ENCODE assay signal across 8 mouse cellular contexts in genomic region chr14:121800962-121801361, GRCm38 (mm10). TPM values are rescaled to one million over a fixed set of nuclear protein-coding genes. Genes with fewer than 3 reads are reported as not detected.
A peak's percentile ranks its signal among the peaks of the same experiment; 100 is the strongest.
DNase-seq lines count a peak whose midpoint lies in the region; ATAC-seq and TF ChIP-seq lines count a peak whose summit lies in the region.
"Had no signal": no experiment of that assay in that cellular context is flagged by ENCODE, and none has a peak within 500 bp of the region (broad histone marks: within the 10 kb centered on the region; RNA-seq: fewer than 3 reads in every experiment).

No protein-coding gene starts in this region.

- 12% methylated on average over 2 of the region's 2 CpGs for WGBS in embryonic facial prominence, embryonic 14.5 days
- 21% methylated on average over 2 of the region's 2 CpGs for WGBS in hindbrain, embryonic 12.5 days

- no peak overlapping the region for H3K4me2 ChIP-seq in embryonic facial prominence, embryonic 14.5 days (ENCODE audit: low read depth, low read length)
- no peak overlapping the region for H3K4me2 ChIP-seq in hindbrain, embryonic 12.5 days (replicated peaks)
- H3K4me2 ChIP-seq: embryonic facial prominence, embryonic 13.5 days had no signal

- no peak overlapping the region for H3K4me3 ChIP-seq in left cerebral cortex, adult 2 months
- no peak overlapping the region for H3K4me3 ChIP-seq in embryonic facial prominence, embryonic 14.5 days (ENCODE audit: low read depth, low read length)
- no peak overlapping the region for H3K4me3 ChIP-seq in hindbrain, embryonic 12.5 days
- H3K4me3 ChIP-seq: embryonic facial prominence, embryonic 13.5 days had no signal

- H3K36me3 ChIP-seq in embryonic facial prominence, embryonic 14.5 days (ENCODE audit: control insufficient read depth, insufficient read depth, low read length), result no peaks in the 10 kb centered on the region
- H3K36me3 ChIP-seq in hindbrain, embryonic 12.5 days, result no peaks in the 10 kb centered on the region
- H3K36me3 ChIP-seq: embryonic facial prominence, embryonic 13.5 days had no signal

- intact Hi-C loops in left cerebral cortex, adult 2 months (cut with DNase I), result no loop called here

- H3K9ac ChIP-seq in embryonic facial prominence, embryonic 14.5 days (ENCODE audit: low read depth, low read length), result no peak overlapping the region
- no peak overlapping the region for H3K9ac ChIP-seq in hindbrain, embryonic 12.5 days
- H3K9ac ChIP-seq: embryonic facial prominence, embryonic 13.5 days had no signal

- H3K4me1 ChIP-seq in embryonic facial prominence, embryonic 14.5 days (ENCODE audit: control insufficient read depth, insufficient read depth, low read length), result peaks cover 5% of the 10 kb centered on the region; the same call in 1 of the 2 replicates
- H3K4me1 ChIP-seq in hindbrain, embryonic 12.5 days, result peaks cover 8% of the 10 kb centered on the region

- ATAC-seq in embryonic facial prominence, embryonic 14.5 days (ENCODE audit: low read depth), result no peak
- ATAC-seq in hindbrain, embryonic 12.5 days (ENCODE audit: low FRiP score), result no peak

- no peak overlapping the region for H3K27ac ChIP-seq in left cerebral cortex, adult 2 months
- H3K27ac ChIP-seq in embryonic facial prominence, embryonic 14.5 days (replicated peaks; ENCODE audit: low read depth, low read length), result no peak overlapping the region
- no peak overlapping the region for H3K27ac ChIP-seq in hindbrain, embryonic 12.5 days
- H3K27ac ChIP-seq: embryonic facial prominence, embryonic 13.5 days had no signal

- H3K9me3 ChIP-seq in embryonic facial prominence, embryonic 14.5 days (ENCODE audit: control insufficient read depth, low read length), result no peaks in the 10 kb centered on the region
- no peaks in the 10 kb centered on the region for H3K9me3 ChIP-seq in hindbrain, embryonic 12.5 days (replicated peaks)
- H3K9me3 ChIP-seq: embryonic facial prominence, embryonic 13.5 days had no signal

- no peak for DNase-seq in left cerebral cortex, adult 2 months (ENCODE audit: extremely low spot score in 1 of 2, low spot score in 2 of 2)
- DNase-seq in left cerebral cortex, adult 18-20 months (ENCODE audit: low spot score in 2 of 2), result no peak
- peak; percentile 44 for DNase-seq in T-cell, adult 2 months (ENCODE audit: low spot score)
- peak; percentile 23 for DNase-seq in embryonic facial prominence, embryonic 14.5 days (ENCODE audit: low spot score)
- DNase-seq in thymus, adult 18-20 months, result peak; percentile 21 to 34
- no peak for DNase-seq in gastrocnemius, postnatal 25 days

- TF ChIP-seq CTCF in left cerebral cortex, adult 2 months (IDR thresholded peaks at IDR 0.05), result peak; percentile 30

- peaks cover 11% of the 10 kb centered on the region; the same call in 1 of the 2 replicates for H3K27me3 ChIP-seq in embryonic facial prominence, embryonic 14.5 days (replicated peaks; ENCODE audit: control insufficient read depth, insufficient read depth, low read length)
- H3K27me3 ChIP-seq in hindbrain, embryonic 12.5 days, result peaks cover 17% of the 10 kb centered on the region

RNA-seq across cellular contexts. Expression of gene Dock9, which starts 3.3 kb away (rescaled TPM):
- total RNA-seq in left cerebral cortex, adult 2 months (2021), result 10 to 100 TPM; 87.1 to 91.6 TPM
- 10 to 100 TPM; 72.2 to 76.3 TPM for total RNA-seq in left cerebral cortex, adult 18-20 months (2021)
- 13.1 and 14.0 TPM in 2 replicates for polyA plus RNA-seq in embryonic facial prominence, embryonic 14.5 days (2014; fragmentation: Nextera tagmentation; extraction: Ambion mirVana)
- 10 to 100 TPM; 14.5 to 17.2 TPM for total RNA-seq in gastrocnemius, postnatal 25 days (2021)
- polyA plus RNA-seq in hindbrain, embryonic 12.5 days (2016; fragmentation: Nextera tagmentation; extraction: Ambion mirVana), result 6.2 and 7.1 TPM in 2 replicates

Comparison
In these comparisons a context has a peak if more than half of its experiments do, and no peak if none do; other contexts are left out.
1. DNase-seq: peak in T-cell, adult 2 months (single experiment), embryonic facial prominence, embryonic 14.5 days (single experiment) and thymus, adult 18-20 months (2 of 2); none in left cerebral cortex, adult 2 months (0 of 2), left cerebral cortex, adult 18-20 months (0 of 2) and gastrocnemius, postnatal 25 days (single experiment).
2. RNA of gene Dock9, which starts 3.3 kb away (total RNA-seq): 87.1 to 91.6 TPM in left cerebral cortex, adult 2 months and 72.2 to 76.3 TPM in left cerebral cortex, adult 18-20 months; 14.5 to 17.2 TPM in gastrocnemius, postnatal 25 days; every median in the first group is over 4 times any median in the second.